Mouse (Mus musculus): Measurements from ENCODE around the gene Tsc2. TPM values are rescaled to one million over a fixed set of nuclear protein-coding genes. Genes with fewer than 3 reads are reported as not detected.

Gene Tsc2
- polyA plus RNA-seq, 1 experiment from 2014 or later, result 54.0 TPM

GRCm38 (mm10) chr17:24645916-24646315 is 13.5 kb upstream of the Tsc2 start:
- Histone ChIP-seq H3K9ac (no peak overlapping the region), H3K4me1 (peaks cover 60% of the 10 kb centered on the region), H3K4me2 (no peak overlapping the region), H3K27ac (peak overlapping the region; percentile 81; the same call in 1 of the 2 replicates), H3K36me3 (peaks cover 23% of the 10 kb centered on the region), H3K4me3 (no peak overlapping the region), H3K9me3 (no peaks in the 10 kb centered on the region), H3K27me3 (no peaks in the 10 kb centered on the region)
- ATAC-seq (ENCODE audit: insufficient number of reproducible peaks, low FRiP score, low TSS enrichment, low read depth), result no peak
- 76% methylated on average over 3 of the region's 3 CpGs for WGBS

DNA sequence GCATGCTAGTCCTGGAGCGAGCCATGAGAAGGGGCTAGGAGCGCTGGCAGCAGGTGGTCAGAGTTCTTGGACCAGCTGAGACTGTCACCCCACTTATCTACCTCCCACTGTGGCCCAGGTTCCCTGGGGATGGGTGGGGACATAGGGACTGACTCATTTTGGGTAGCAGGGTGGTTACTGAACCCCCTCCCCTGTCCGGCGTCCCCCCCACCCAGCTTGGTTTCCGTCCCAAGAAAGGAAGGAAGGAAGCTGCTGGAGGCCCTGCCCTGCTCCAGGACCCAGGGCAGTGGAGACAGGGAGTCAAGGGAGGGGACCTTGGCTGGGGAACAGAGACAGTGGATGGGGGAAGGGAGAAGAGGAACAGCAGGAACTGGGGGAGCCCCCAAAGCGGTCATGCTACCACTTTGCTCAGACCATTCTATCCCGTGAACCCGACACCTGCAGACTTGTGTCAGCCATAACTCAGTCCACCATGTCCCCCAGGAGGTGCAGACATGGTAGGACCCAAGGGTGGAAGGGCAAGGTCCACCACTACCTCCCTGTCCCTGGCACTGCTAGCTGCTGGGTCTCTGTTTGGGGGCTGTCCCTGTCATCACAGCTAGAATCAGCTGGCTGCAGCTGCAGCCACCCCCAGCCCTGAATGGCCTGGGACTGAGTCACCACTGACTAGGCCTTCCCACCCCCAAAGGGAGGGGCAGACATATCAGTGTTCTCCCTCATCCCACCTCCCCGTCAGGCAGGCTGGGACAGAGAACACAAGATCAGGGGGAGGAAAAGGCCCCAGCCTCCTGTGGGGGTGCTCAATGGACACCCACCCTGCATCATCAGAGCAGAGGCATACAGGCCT is 12.7 kb upstream of the Tsc2 start:
- Histone ChIP-seq H3K9ac (no peak overlapping the region), H3K27ac (peak overlapping the region; percentile 81), H3K4me3 (no peak overlapping the region), H3K4me1 (peaks cover 63% of the 10 kb centered on the region), H3K27me3 (no peaks in the 10 kb centered on the region), H3K4me2 (no peak overlapping the region), H3K9me3 (no peaks in the 10 kb centered on the region), H3K36me3 (peaks cover 31% of the 10 kb centered on the region)
- WGBS, result 73% methylated on average over 9 of the region's 9 CpGs
- ATAC-seq (ENCODE audit: insufficient number of reproducible peaks, low FRiP score, low TSS enrichment, low read depth), result no peak

- ATAC-seq (ENCODE audit: insufficient number of reproducible peaks, low FRiP score, low TSS enrichment, low read depth), result no peak
- WGBS, result 30% methylated on average over 7 of the region's 7 CpGs
- H3K4me3 ChIP-seq, result no peak overlapping the region
- peaks cover 63% of the 10 kb centered on the region for H3K4me1 ChIP-seq
- H3K36me3 ChIP-seq, result peaks cover 31% of the 10 kb centered on the region
- H3K27me3 ChIP-seq, result no peaks in the 10 kb centered on the region
- H3K9ac ChIP-seq, result no peak overlapping the region
- H3K9me3 ChIP-seq, result no peaks in the 10 kb centered on the region
- H3K27ac ChIP-seq, result peak overlapping the region; percentile 81
- no peak overlapping the region for H3K4me2 ChIP-seq
Observed at GRCm38 (mm10) chr17:24644030-24644715, 11.7 kb upstream of the Tsc2 start.

DNA sequence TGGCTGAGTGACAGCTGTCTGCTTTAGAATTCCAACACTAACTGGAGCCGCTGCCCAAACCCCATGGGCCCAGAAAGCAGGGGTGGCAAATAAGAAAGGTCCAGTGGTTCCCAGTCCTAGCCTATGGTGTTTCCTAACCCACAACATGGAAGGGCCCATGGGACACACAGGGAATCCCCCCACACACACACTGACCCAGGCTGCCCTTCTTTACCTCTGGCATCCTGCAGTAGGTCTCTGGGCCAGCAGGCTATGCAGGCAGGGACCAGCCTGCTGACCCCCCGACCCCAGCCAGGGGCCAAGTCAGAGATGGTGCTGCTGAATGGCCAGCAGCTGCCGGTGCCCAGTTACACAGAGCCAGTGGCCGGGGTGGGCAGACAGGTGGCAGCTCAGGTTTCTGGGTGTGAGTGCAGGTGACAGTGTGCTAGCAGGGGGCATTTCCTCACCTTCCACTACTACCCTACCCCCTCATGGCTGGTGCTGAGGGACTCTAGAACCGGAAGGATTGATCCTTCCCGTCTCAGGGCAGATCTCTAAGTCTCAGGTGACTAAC is 10.4 kb upstream of the Tsc2 start:
- no peak for ATAC-seq (ENCODE audit: insufficient number of reproducible peaks, low FRiP score, low TSS enrichment, low read depth)
- Histone ChIP-seq H3K4me2 (no peak overlapping the region), H3K36me3 (peaks cover 36% of the 10 kb centered on the region), H3K27me3 (no peaks in the 10 kb centered on the region), H3K4me1 (peaks cover 64% of the 10 kb centered on the region), H3K9ac (no peak overlapping the region), H3K27ac (no peak overlapping the region), H3K9me3 (no peaks in the 10 kb centered on the region), H3K4me3 (no peak overlapping the region)
- 59% methylated on average over 6 of the region's 6 CpGs for WGBS

- WGBS, result 92% methylated on average over 14 of the region's 14 CpGs
- no peak overlapping the region for H3K4me3 ChIP-seq
- H3K27ac ChIP-seq, result no peak overlapping the region
Observed at GRCm38 (mm10) chr17:24641944-24642343, 9.5 kb upstream of the Tsc2 start.

GRCm38 (mm10) chr17:24640581-24640980 is 8.2 kb upstream of the Tsc2 start:
- H3K4me2 ChIP-seq, result no peak overlapping the region
- H3K27ac ChIP-seq, result peak overlapping the region; percentile 93
- WGBS, result 92% methylated on average over 15 of the region's 15 CpGs
- H3K4me3 ChIP-seq, result no peak overlapping the region
- H3K36me3 ChIP-seq, result peaks cover 34% of the 10 kb centered on the region
- peaks cover 52% of the 10 kb centered on the region for H3K4me1 ChIP-seq
- no peaks in the 10 kb centered on the region for H3K27me3 ChIP-seq
- H3K9me3 ChIP-seq, result no peaks in the 10 kb centered on the region
- ATAC-seq (ENCODE audit: insufficient number of reproducible peaks, low FRiP score, low TSS enrichment, low read depth), result no peak
- H3K9ac ChIP-seq, result no peak overlapping the region

More at GRCm38 (mm10) chr17:24641944-24642343, 9.5 kb upstream of the Tsc2 start:
- no peaks in the 10 kb centered on the region for H3K27me3 ChIP-seq
- ATAC-seq (ENCODE audit: insufficient number of reproducible peaks, low FRiP score, low TSS enrichment, low read depth), result no peak
- no peak overlapping the region for H3K4me2 ChIP-seq
- H3K4me1 ChIP-seq, result peaks cover 59% of the 10 kb centered on the region
- H3K9me3 ChIP-seq, result no peaks in the 10 kb centered on the region
- peaks cover 31% of the 10 kb centered on the region for H3K36me3 ChIP-seq
- no peak overlapping the region for H3K9ac ChIP-seq

DNA sequence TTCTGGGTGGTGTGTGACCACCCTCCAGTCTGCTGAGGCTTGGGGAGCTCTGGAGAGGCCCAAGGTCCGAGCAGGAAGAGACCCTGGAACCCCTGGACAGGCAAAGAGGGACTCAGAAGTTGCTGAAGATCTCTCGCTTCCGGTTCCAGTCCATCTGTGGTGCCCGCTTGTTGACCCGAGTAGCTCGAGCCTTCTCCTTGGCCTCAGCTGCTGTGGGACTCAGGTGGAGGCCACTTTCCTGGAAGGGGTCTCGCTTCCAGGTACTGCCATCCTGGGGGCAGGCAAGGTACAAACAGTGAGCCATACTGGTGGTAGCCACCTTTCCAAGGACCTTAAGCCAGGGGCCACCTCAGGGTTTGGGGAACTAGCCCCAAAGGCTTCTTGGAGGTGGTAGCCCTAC is 7.7 kb upstream of the Tsc2 start:
- no peak for ATAC-seq (ENCODE audit: insufficient number of reproducible peaks, low FRiP score, low TSS enrichment, low read depth)

GRCm38 (mm10) chr17:24639571-24639988 is 7.2 kb upstream of the Tsc2 start:
- ATAC-seq (ENCODE audit: insufficient number of reproducible peaks, low FRiP score, low TSS enrichment, low read depth), result peak; percentile 27
- Histone ChIP-seq H3K27ac (peak overlapping the region; percentile 93), H3K4me3 (no peak overlapping the region), H3K27me3 (no peaks in the 10 kb centered on the region), H3K9me3 (no peaks in the 10 kb centered on the region), H3K4me2 (peak overlapping the region; percentile 17; the same call in 1 of the 2 replicates), H3K9ac (peak overlapping the region; percentile 18; the same call in 1 of the 2 replicates), H3K4me1 (peaks cover 50% of the 10 kb centered on the region), H3K36me3 (peaks cover 30% of the 10 kb centered on the region)
- WGBS, result 13% methylated on average over 5 of the region's 5 CpGs

More for the DNA sequence above, 7.7 kb upstream of the Tsc2 start:
- 81% methylated on average over 7 of the region's 7 CpGs for WGBS
- 0 out of 2 replicates have a peak overlapping the region, but pooled peaks have one; percentile 18 for H3K9ac ChIP-seq
- no peak overlapping the region for H3K4me3 ChIP-seq
- peaks cover 34% of the 10 kb centered on the region for H3K36me3 ChIP-seq
- H3K27ac ChIP-seq, result peak overlapping the region; percentile 93
- 0 out of 2 replicates have a peak overlapping the region, but pooled peaks have one; percentile 17 for H3K4me2 ChIP-seq
- no peaks in the 10 kb centered on the region for H3K27me3 ChIP-seq
- no peaks in the 10 kb centered on the region for H3K9me3 ChIP-seq
- peaks cover 51% of the 10 kb centered on the region for H3K4me1 ChIP-seq

DNA sequence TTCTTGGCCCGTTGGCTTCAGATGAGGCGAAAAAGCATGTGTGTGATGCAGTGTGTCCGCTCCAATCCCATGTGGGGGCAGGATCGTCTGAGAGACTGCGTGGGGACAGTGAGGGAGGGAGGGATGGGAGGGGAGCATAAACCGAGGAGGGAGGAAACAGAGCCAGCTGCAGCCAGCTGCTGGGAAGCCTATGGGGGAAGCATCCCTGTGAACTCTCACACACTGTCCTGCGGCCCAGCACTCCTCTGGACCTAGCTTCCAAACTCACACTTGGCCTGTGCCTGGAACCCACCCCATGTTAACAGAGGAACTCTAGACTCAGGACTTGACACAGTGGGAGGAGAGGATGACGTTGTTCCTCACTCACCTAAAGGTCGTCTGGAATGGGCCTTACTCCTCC is 6.4 kb upstream of the Tsc2 start:
- peak overlapping the region; percentile 93 for H3K27ac ChIP-seq
- H3K27me3 ChIP-seq, result no peaks in the 10 kb centered on the region
- peaks cover 28% of the 10 kb centered on the region for H3K36me3 ChIP-seq
- no peak overlapping the region for H3K4me3 ChIP-seq
- 32% methylated on average over 9 of the region's 9 CpGs for WGBS
- no peaks in the 10 kb centered on the region for H3K9me3 ChIP-seq
- ATAC-seq (ENCODE audit: insufficient number of reproducible peaks, low FRiP score, low TSS enrichment, low read depth), result 0 out of 2 replicates have a peak, but pooled peaks have one; percentile 37
- no peak overlapping the region for H3K4me2 ChIP-seq
- H3K9ac ChIP-seq, result no peak overlapping the region
- H3K4me1 ChIP-seq, result peaks cover 47% of the 10 kb centered on the region

DNA sequence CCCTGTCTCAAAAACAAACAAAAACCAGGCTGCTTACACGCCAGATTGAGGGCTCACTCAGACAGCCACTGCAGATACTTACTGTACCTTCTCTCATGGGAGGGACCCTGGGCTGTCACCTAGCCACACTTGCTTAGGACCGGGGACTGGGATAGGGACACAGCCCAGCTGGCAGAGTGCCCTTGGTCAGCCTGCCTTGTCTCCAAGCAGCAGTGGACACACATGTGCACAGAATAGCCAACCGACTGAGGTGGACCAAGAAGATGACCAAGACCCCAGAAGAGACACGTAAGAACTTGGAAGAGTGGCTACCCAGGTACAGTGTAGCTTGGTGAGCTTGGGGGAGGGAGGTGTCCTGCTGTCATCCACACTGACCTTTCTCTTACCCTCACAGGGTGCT is 5.8 kb upstream of the Tsc2 start:
- no peak overlapping the region for H3K4me2 ChIP-seq
- H3K36me3 ChIP-seq, result peaks cover 28% of the 10 kb centered on the region
- WGBS, result 93% methylated on average over 4 of the region's 4 CpGs
- no peak overlapping the region for H3K4me3 ChIP-seq
- peaks cover 52% of the 10 kb centered on the region for H3K4me1 ChIP-seq
- no peak for ATAC-seq (ENCODE audit: insufficient number of reproducible peaks, low FRiP score, low TSS enrichment, low read depth)
- peak overlapping the region; percentile 93 for H3K27ac ChIP-seq
- H3K27me3 ChIP-seq, result no peaks in the 10 kb centered on the region
- no peak overlapping the region for H3K9ac ChIP-seq
- H3K9me3 ChIP-seq, result no peaks in the 10 kb centered on the region

DNA sequence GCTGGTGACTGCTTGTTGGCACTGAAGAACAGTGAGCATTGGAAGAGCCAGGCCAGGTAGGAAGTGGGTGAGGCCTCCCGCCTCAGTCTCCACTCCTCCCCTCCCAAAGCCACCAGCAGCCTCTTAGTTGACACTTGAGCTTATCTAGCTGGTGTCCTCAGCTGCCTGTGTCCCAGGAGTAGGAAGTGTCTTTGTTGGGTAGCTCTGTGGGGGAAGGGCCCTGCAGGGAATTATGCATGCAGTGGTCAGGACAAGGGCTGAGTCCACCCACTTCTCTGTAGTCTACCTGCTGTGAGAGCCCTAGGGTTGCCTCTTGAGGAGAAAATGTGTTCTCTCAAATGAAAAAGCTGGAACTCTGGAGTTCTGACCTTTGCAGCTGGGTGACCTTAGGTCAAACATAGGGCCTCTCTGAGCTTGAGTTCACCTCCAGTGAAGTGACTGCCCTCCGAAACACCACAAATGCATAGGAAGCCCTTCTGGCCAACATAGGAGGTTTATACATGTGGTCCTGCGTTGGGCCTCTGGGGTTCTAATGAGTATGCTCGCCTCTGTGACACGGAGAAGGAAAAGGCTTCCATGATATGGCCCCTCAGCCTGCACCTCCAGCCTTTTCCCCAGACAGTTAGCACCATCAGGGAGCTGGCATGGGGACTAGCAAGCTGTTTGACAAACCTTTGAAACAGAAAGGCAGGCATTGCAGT is 4.5 kb upstream of the Tsc2 start:
- H3K4me1 ChIP-seq, result peaks cover 54% of the 10 kb centered on the region
- peaks cover 24% of the 10 kb centered on the region for H3K36me3 ChIP-seq
- no peaks in the 10 kb centered on the region for H3K27me3 ChIP-seq
- H3K4me2 ChIP-seq, result no peak overlapping the region
- no peak overlapping the region for H3K4me3 ChIP-seq
- WGBS, result 77% methylated on average over 5 of the region's 5 CpGs
- ATAC-seq (ENCODE audit: insufficient number of reproducible peaks, low FRiP score, low TSS enrichment, low read depth), result no peak
- H3K9ac ChIP-seq, result no peak overlapping the region
- no peaks in the 10 kb centered on the region for H3K9me3 ChIP-seq
- no peak overlapping the region for H3K27ac ChIP-seq
